ENCODE assay signal across 24 mouse cellular contexts in genomic region chr6:101520755-101521154, GRCm38 (mm10).
DNase-seq lines count a peak whose midpoint lies in the region; ATAC-seq and TF ChIP-seq lines count a peak whose summit lies in the region.
"Had no signal": no experiment of that assay in that cellular context is flagged by ENCODE, and none has a peak within 500 bp of the region (broad histone marks: within the 10 kb centered on the region; RNA-seq: fewer than 3 reads in every experiment).

No protein-coding gene starts in this region.

- H3K4me2 ChIP-seq in embryonic facial prominence, embryonic 14.5 days (ENCODE audit: low read depth, low read length): no peak overlapping the region
- peak overlapping the region; percentile 82 for H3K4me2 ChIP-seq in myocyte (ENCODE audit: low read depth)
- H3K4me2 ChIP-seq: forebrain, embryonic 12.5 days; heart, embryonic 11.5 days; hindbrain, embryonic 12.5 days; limb, embryonic 13.5 days; liver, embryonic 13.5 days; lung, embryonic 14.5 days had no signal

- peaks cover 21% of the 10 kb centered on the region for H3K4me1 ChIP-seq in embryonic facial prominence, embryonic 14.5 days (ENCODE audit: control insufficient read depth, insufficient read depth, low read length)
- peaks cover 14% of the 10 kb centered on the region for H3K4me1 ChIP-seq in embryonic facial prominence, embryonic 10.5 days
- H3K4me1 ChIP-seq in embryonic fibroblast, embryonic 13.5 days (ENCODE audit: control insufficient read depth, insufficient read depth, low read length): peaks cover 8% of the 10 kb centered on the region
- H3K4me1 ChIP-seq: liver, embryonic 13.5 days had no signal

- no peak for TF ChIP-seq CTCF in embryonic fibroblast, embryonic 13.5 days (IDR thresholded peaks at IDR 0.05; ENCODE audit: borderline replicate concordance, insufficient read depth, low read length)

- H3K27ac ChIP-seq in embryonic facial prominence, embryonic 14.5 days (replicated peaks; ENCODE audit: low read depth, low read length): no peak overlapping the region
- no peak overlapping the region for H3K27ac ChIP-seq in embryonic facial prominence, embryonic 10.5 days (replicated peaks)
- peak overlapping the region; percentile 52 for H3K27ac ChIP-seq in embryonic fibroblast, embryonic 13.5 days (ENCODE audit: insufficient read depth, low read length)
- H3K27ac ChIP-seq: forebrain, embryonic 12.5 days; hindbrain, embryonic 12.5 days; limb, embryonic 13.5 days; liver, embryonic 13.5 days; midbrain, embryonic 10.5 days; stomach, postnatal 0 days had no signal

- WGBS in embryonic facial prominence, embryonic 14.5 days: 87% methylated on average over 3 of the region's 3 CpGs
- 93% methylated on average over 3 of the region's 3 CpGs for WGBS in embryonic facial prominence, embryonic 10.5 days

- no peaks in the 10 kb centered on the region for H3K9me3 ChIP-seq in embryonic facial prominence, embryonic 14.5 days (ENCODE audit: control insufficient read depth, low read length)
- H3K9me3 ChIP-seq in embryonic facial prominence, embryonic 10.5 days: no peaks in the 10 kb centered on the region
- H3K9me3 ChIP-seq: forebrain, embryonic 12.5 days; hindbrain, embryonic 12.5 days; limb, embryonic 13.5 days; liver, embryonic 13.5 days; midbrain, embryonic 10.5 days had no signal

- no peak for TF ChIP-seq POLR2A in embryonic fibroblast, embryonic 13.5 days (IDR thresholded peaks at IDR 0.05; ENCODE audit: low read depth, low read length)
- no peak for TF ChIP-seq POLR2A in myocyte (IDR thresholded peaks at IDR 0.05; ENCODE audit: insufficient read length, low read depth)

- H3K4me3 ChIP-seq in embryonic facial prominence, embryonic 14.5 days (ENCODE audit: low read depth, low read length): no peak overlapping the region
- no peak overlapping the region for H3K4me3 ChIP-seq in embryonic facial prominence, embryonic 10.5 days
- H3K4me3 ChIP-seq in embryonic fibroblast, embryonic 13.5 days (ENCODE audit: insufficient read depth, low read length): no peak overlapping the region
- no peak overlapping the region for H3K4me3 ChIP-seq in myocyte
- H3K4me3 ChIP-seq: forebrain, embryonic 12.5 days; hindbrain, embryonic 12.5 days; limb, embryonic 13.5 days; liver, embryonic 13.5 days; midbrain, embryonic 10.5 days had no signal

- H3ac ChIP-seq in myocyte (ENCODE audit: control insufficient read depth, insufficient read length): no peak overlapping the region

- no peak for ATAC-seq in embryonic facial prominence, embryonic 14.5 days (ENCODE audit: low read depth)
- ATAC-seq: activated CD4-positive, CD25-positive, alpha-beta regulatory T cell, adult 4 months had no signal

- H3K79me2 ChIP-seq in myocyte (ENCODE audit: control insufficient read depth, insufficient read depth): no peaks in the 10 kb centered on the region

- H3K9ac ChIP-seq in embryonic facial prominence, embryonic 14.5 days (ENCODE audit: low read depth, low read length): no peak overlapping the region
- H3K9ac ChIP-seq: forebrain, embryonic 12.5 days; hindbrain, embryonic 12.5 days; limb, embryonic 13.5 days; liver, embryonic 13.5 days; lung, embryonic 14.5 days had no signal

- H3K27me3 ChIP-seq in embryonic facial prominence, embryonic 14.5 days (replicated peaks; ENCODE audit: control insufficient read depth, insufficient read depth, low read length): no peaks in the 10 kb centered on the region
- H3K27me3 ChIP-seq in embryonic facial prominence, embryonic 10.5 days (replicated peaks; ENCODE audit: low read depth, poor library complexity, severe bottlenecking): no peaks in the 10 kb centered on the region
- no peaks in the 10 kb centered on the region for H3K27me3 ChIP-seq in myocyte (ENCODE audit: control insufficient read depth, insufficient read depth, insufficient read length)
- H3K27me3 ChIP-seq: forebrain, embryonic 12.5 days; hindbrain, embryonic 12.5 days; limb, embryonic 13.5 days; liver, embryonic 13.5 days had no signal

- no peaks in the 10 kb centered on the region for H3K36me3 ChIP-seq in embryonic facial prominence, embryonic 14.5 days (ENCODE audit: control insufficient read depth, insufficient read depth, low read length)
- H3K36me3 ChIP-seq in embryonic facial prominence, embryonic 10.5 days (replicated peaks): no peaks in the 10 kb centered on the region
- H3K36me3 ChIP-seq in myocyte (ENCODE audit: control insufficient read depth, insufficient read depth): no peaks in the 10 kb centered on the region
- H3K36me3 ChIP-seq: forebrain, embryonic 12.5 days; G1E; hindbrain, embryonic 12.5 days; limb, embryonic 13.5 days; liver, embryonic 13.5 days; midbrain, embryonic 10.5 days had no signal

- peak; percentile 48 for DNase-seq in embryonic facial prominence, embryonic 14.5 days (ENCODE audit: low spot score)
- no peak for DNase-seq in embryonic facial prominence, embryonic 10.5 days (ENCODE audit: low spot score)
- DNase-seq in left cerebral cortex, adult 18-20 months (ENCODE audit: low spot score in 2 of 2): peak; percentile 37 to 51
- DNase-seq in left cerebral cortex, adult 11 months (ENCODE audit: low spot score): no peak
- no peak for DNase-seq in spleen, adult 12 weeks (ENCODE audit: low spot score)
- no peak for DNase-seq in spleen, postnatal 4 days (ENCODE audit: low spot score in 2 of 2)
- DNase-seq: cerebellum, adult 11-12 months; cerebellum, postnatal 14 days; heart, postnatal 10 days; kidney, adult 2 months; kidney, postnatal 10 days; liver, embryonic 13.5 days; lung, embryonic 14.5 days; lung, postnatal 36 days had no signal

TF ChIP-seq in myocyte, 11 proteins besides CTCF, POLR2A, EP300 and RAD21:
- TF ChIP-seq TCF3 (IDR thresholded peaks at IDR 0.05; ENCODE audit: insufficient read length, low read depth) (peak; percentile 12), CEBPB (IDR thresholded peaks at IDR 0.05; ENCODE audit: insufficient read depth, poor library complexity, severe bottlenecking) (no peak), POLR2AphosphoS2 (IDR thresholded peaks at IDR 0.05; ENCODE audit: insufficient read length, low read depth) (no peak), MAX (IDR thresholded peaks at IDR 0.05; ENCODE audit: low read depth) (no peak), MYOG (IDR thresholded peaks at IDR 0.05; ENCODE audit: control insufficient read depth in 1 of 3, insufficient read depth in 1 of 3, insufficient read length in 2 of 3, low read depth in 2 of 3) (peak in 2 of 3 experiments; percentile 21 to 86), MYOD1 (IDR thresholded peaks at IDR 0.05; ENCODE audit: control insufficient read depth in 1 of 3, insufficient read length in 2 of 3, low read depth in 2 of 3) (peak in 2 of 3 experiments; percentile 82 to 93), SRF (IDR thresholded peaks at IDR 0.05; ENCODE audit: control insufficient read depth, insufficient read length, low read depth) (peak; percentile 9), E2F4 (IDR thresholded peaks at IDR 0.05; ENCODE audit: insufficient read depth) (no peak), USF1 (IDR thresholded peaks at IDR 0.05; ENCODE audit: low read depth) (no peak), TCF12 (IDR thresholded peaks at IDR 0.05; ENCODE audit: insufficient read depth, poor library complexity, severe bottlenecking) (peak; percentile 78), REST (IDR thresholded peaks at IDR 0.05; ENCODE audit: insufficient read depth, insufficient read length) (no peak)

Comparison
In these comparisons a context has a peak if more than half of its experiments do, and no peak if none do; other contexts are left out.
1. DNase-seq: peak in embryonic facial prominence, embryonic 14.5 days (single experiment) and left cerebral cortex, adult 18-20 months (2 of 2); none in embryonic facial prominence, embryonic 10.5 days (single experiment), left cerebral cortex, adult 11 months (single experiment), spleen, adult 12 weeks (single experiment) and spleen, postnatal 4 days (0 of 2).